Mouse (Mus musculus) left cerebral cortex, adult 2 months (tissue): ENCODE measurements around the gene Utrn. TPM values are rescaled to one million over a fixed set of nuclear protein-coding genes. Genes with fewer than 3 reads are reported as not detected.

ENCODE experiments used
- DNase-seq, 2 experiments: peaks; one replicate each; pipeline ENCODE4 v3.0.0; 2021 to 2022; ENCODE audit warnings: low spot score in 2 of 2, mixed read lengths in 1 of 2; ENCODE audit errors: extremely low spot score in 1 of 2
- H3K27ac ChIP-seq: fragments of 200-600 bp; 2 replicates; pipeline ENCODE4 v1.8.1; 2022
- H3K4me3 ChIP-seq: fragments of 200-600 bp; 2 replicates; pipeline ENCODE4 v1.8.1; 2022
- CTCF ChIP-seq: fragments of 200-600 bp; IDR thresholded peaks from 2 replicates; pipeline ENCODE4 v1.8.1; 2022; ENCODE audit warnings: antibody characterized with exemption, mild to moderate bottlenecking, moderate library complexity
- intact Hi-C: fragments of 180-260 bp; cut with DNase I; formaldehyde crosslinking; loops from one replicate; pipeline ENCODE4 v1.15.1; 2025
- total RNA-seq, 2 experiments: library from RNA; stranded (reverse); gene quantifications; 2 replicates each; pipeline ENCODE4 v1.2.3; 2021

Gene Utrn
- total RNA-seq, 2 experiments from 2014 or later = 65.4 to 69.3 TPM

- H3K27ac ChIP-seq = no peak overlapping the region
- peak; percentile 62 to 73 for DNase-seq
- H3K4me3 ChIP-seq = no peak overlapping the region
- intact Hi-C loops = loop anchor here (2.0 to 5.0 kb wide), 3 partner anchors 177 to 307 kb away; partner anchors contain the start of gene Utrn
- peak; percentile 69 for TF ChIP-seq CTCF
These were observed 178.6 kb downstream of the Utrn start for GRCm38 (mm10) chr10:12690601-12691000.

- TF ChIP-seq CTCF = no peak
- intact Hi-C loops = no loop called here
- no peak overlapping the region for H3K27ac ChIP-seq
- H3K4me3 ChIP-seq = no peak overlapping the region
- DNase-seq = no peak
These were observed 183.5 kb downstream of the Utrn start for GRCm38 (mm10) chr10:12685683-12686082.

- Histone ChIP-seq H3K27ac (no peak overlapping the region), H3K4me3 (no peak overlapping the region)
- no peak for TF ChIP-seq CTCF
- intact Hi-C loops = no loop called here
- no peak for DNase-seq
These were observed 185.1 kb downstream of the Utrn start for GRCm38 (mm10) chr10:12684018-12684417.

- Histone ChIP-seq H3K27ac (no peak overlapping the region), H3K4me3 (no peak overlapping the region)
- TF ChIP-seq CTCF = no peak
- no peak for DNase-seq
- intact Hi-C loops = no loop called here
These were observed 195.9 kb downstream of the Utrn start for GRCm38 (mm10) chr10:12673309-12673708.

GRCm38 (mm10) chr10:12671608-12672007, 197.6 kb downstream of the Utrn start:
- no peak for DNase-seq
- no peak overlapping the region for H3K27ac ChIP-seq
- intact Hi-C loops = no loop called here
- H3K4me3 ChIP-seq = no peak overlapping the region
- TF ChIP-seq CTCF = no peak

- no peak overlapping the region for H3K4me3 ChIP-seq
- TF ChIP-seq CTCF = peak; percentile 45
- DNase-seq = no peak
- intact Hi-C loops = no loop called here
- H3K27ac ChIP-seq = no peak overlapping the region
These were observed 207.1 kb downstream of the Utrn start for GRCm38 (mm10) chr10:12662035-12662434.

- TF ChIP-seq CTCF = no peak
- no peak overlapping the region for H3K4me3 ChIP-seq
- intact Hi-C loops = no loop called here
These were observed 211.0 kb downstream of the Utrn start for GRCm38 (mm10) chr10:12658023-12658744.

GRCm38 (mm10) chr10:12652988-12653387, 216.2 kb downstream of the Utrn start:
- intact Hi-C loops = no loop called here
- no peak for TF ChIP-seq CTCF
- Histone ChIP-seq H3K27ac (no peak overlapping the region), H3K4me3 (no peak overlapping the region)
- no peak for DNase-seq

More at GRCm38 (mm10) chr10:12658023-12658744, 211.0 kb downstream of the Utrn start:
- H3K27ac ChIP-seq = no peak overlapping the region
- no peak for DNase-seq

- DNase-seq = no peak
- H3K27ac ChIP-seq = no peak overlapping the region
- no peak overlapping the region for H3K4me3 ChIP-seq
- intact Hi-C loops = loop anchor here (10.0 kb wide), 1 partner anchor 1281 kb away; no protein-coding TSS in a partner anchor
- TF ChIP-seq CTCF = no peak
These were observed 223.0 kb downstream of the Utrn start for GRCm38 (mm10) chr10:12646119-12646518.

- intact Hi-C loops = loop anchor here (10.0 kb wide), 1 partner anchor 1279 kb away; no protein-coding TSS in a partner anchor
- H3K27ac ChIP-seq = no peak overlapping the region
- peak; percentile 17 to 18 for DNase-seq
- no peak overlapping the region for H3K4me3 ChIP-seq
- peak; percentile 53 for TF ChIP-seq CTCF
These were observed 225.8 kb downstream of the Utrn start for GRCm38 (mm10) chr10:12643336-12643735.

- no peak overlapping the region for H3K4me3 ChIP-seq
- intact Hi-C loops = loop anchor here (10.0 kb wide), 1 partner anchor 1275 kb away; no protein-coding TSS in a partner anchor
- H3K27ac ChIP-seq = no peak overlapping the region
- no peak for DNase-seq
- TF ChIP-seq CTCF = no peak
These were observed 229.5 kb downstream of the Utrn start for GRCm38 (mm10) chr10:12639638-12640037.

- no peak overlapping the region for H3K4me3 ChIP-seq
- no peak overlapping the region for H3K27ac ChIP-seq
- no peak for TF ChIP-seq CTCF
- intact Hi-C loops = no loop called here
- no peak for DNase-seq
These were observed 235.2 kb downstream of the Utrn start for GRCm38 (mm10) chr10:12633965-12634364.

GRCm38 (mm10) chr10:12630933-12631332, 238.2 kb downstream of the Utrn start:
- no peak overlapping the region for H3K4me3 ChIP-seq
- no peak for TF ChIP-seq CTCF
- intact Hi-C loops = no loop called here
- no peak for DNase-seq
- H3K27ac ChIP-seq = no peak overlapping the region
